Mouse (Mus musculus) NIH3T3 (cell line): ENCODE measurements around the gene Selenoi.

Experiments
- DNase-seq: peaks from one replicate; pipeline ENCODE4 v3.0.0-alpha.2; 2012; ENCODE audit warnings: low read depth

The Selenoi gene

DNA sequence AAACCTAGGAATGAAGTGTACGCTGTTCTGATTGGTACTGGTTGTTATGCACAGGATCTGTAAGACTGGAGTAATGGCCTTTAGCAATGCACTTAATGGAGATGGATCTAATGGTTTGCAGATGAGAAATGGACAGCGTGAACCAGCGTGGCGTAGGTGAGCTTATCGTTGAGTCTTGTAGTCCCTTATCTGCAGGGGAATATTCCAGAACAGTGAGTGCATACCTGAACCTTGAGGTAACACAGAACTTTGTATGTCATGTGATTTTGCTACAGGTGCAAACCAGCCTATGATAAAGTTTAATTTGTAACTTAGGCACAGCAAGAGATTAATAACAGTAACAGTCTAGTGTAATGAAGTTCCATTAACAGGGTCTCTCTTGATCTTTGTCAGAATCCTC lies 6.2 kb downstream of the Selenoi start:
- DNase-seq = no peak

DNA sequence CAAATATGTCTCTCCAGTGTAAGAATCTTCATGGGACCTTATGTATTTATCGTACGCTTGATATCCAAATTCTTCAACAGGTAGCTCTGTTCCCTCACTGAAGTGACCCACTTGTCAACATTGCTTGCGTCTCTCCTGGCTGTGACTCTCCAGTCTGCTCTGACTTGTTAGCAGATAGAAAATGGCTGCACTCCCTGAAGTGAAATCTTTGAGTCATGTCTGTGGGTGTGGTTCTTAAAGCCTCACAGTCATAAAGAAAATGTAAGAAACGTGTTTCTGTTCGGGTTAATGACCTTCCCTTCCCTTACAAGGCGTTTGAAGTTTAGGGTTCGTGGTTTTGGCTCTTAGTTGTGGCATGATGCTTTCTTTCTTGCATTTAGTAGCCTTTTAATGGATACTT lies 8.2 kb downstream of the Selenoi start:
- DNase-seq = peak; percentile 67

DNA sequence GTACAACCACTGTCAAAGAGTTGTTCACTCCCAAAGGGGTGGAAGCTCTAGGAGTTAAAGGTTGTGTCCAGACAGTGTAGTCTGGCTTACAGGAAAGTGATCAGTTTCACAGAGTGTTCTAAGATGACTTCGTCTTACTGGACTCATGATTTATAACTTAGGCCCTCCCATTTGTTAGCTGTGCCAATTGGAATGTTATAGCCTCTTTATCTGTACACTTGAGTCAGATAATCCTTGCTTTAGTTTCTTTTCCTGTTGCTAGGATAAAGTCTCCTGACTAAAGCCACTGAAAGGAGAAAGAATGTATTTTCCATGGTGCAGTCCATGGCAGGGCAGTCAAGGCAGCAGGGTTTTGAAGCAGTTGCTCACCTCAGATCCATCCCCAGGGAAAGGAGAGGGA lies 10.0 kb downstream of the Selenoi start:
- DNase-seq = peak; percentile 85

DNA sequence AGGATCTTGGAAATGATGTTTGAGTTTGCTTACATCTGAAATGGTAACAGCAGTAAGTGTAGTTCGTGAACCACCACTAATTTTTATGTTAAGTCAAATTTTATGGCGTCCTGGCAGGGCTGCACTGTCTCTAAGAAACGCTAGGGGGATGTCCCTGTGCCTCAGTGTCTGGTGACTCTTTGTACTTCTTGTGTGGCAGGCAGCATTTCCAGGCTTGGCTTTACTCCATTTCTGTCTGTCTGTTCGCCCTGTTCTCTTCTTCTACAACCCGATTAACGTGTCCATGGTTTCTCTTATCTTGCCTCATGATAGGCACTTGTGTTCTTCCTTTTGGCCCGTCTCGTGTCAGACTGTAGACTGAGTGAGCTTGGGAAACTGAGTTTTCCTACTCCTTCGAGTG lies 11.4 kb downstream of the Selenoi start:
- DNase-seq = no peak

DNA sequence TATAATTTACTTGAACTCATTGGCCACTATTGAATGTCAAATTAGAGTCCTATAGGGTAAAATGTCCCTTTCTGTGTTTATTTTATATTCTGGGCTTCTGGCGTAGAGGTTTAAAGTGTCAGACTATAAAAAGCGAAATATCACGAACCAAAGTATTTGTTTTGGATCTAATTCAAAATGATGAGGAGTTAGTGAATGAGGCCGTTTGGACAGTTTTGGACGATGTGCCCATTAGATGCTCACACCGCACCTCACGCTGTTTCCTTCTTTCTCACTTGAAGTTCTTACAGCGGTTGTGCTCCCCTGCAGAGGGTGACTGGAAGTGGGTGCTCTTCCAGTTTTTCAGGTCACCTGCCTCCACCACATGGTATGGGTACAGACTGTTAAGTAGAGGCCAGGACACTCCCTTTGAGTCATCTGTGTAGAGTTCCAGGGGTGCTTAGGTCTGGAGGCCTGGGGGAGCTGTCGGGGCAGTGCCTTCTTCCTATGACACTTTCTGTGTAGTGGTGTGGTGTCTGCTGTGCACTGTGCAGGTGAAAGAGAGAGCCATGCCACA lies 13.6 kb downstream of the Selenoi start:
- no peak for DNase-seq

DNA sequence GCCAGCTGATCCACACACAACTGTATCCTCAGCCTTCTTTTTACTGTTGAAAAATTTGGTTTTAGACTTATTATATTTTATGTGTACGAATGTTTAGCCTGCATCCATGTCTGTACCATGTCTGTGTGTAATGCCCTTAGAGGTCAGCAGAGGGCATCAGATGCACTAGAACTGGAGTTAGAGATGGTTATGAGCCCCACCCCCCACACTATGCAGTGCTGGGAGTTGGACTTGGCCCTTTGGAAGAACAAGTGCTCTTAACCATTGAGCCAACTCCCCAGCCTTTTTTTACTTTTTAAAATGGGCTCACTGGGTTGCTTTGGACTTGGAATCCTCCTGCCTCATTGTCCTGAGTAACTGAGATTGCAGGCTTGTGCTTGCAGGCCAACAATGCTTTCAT lies 15.3 kb downstream of the Selenoi start:
- DNase-seq = no peak

DNA sequence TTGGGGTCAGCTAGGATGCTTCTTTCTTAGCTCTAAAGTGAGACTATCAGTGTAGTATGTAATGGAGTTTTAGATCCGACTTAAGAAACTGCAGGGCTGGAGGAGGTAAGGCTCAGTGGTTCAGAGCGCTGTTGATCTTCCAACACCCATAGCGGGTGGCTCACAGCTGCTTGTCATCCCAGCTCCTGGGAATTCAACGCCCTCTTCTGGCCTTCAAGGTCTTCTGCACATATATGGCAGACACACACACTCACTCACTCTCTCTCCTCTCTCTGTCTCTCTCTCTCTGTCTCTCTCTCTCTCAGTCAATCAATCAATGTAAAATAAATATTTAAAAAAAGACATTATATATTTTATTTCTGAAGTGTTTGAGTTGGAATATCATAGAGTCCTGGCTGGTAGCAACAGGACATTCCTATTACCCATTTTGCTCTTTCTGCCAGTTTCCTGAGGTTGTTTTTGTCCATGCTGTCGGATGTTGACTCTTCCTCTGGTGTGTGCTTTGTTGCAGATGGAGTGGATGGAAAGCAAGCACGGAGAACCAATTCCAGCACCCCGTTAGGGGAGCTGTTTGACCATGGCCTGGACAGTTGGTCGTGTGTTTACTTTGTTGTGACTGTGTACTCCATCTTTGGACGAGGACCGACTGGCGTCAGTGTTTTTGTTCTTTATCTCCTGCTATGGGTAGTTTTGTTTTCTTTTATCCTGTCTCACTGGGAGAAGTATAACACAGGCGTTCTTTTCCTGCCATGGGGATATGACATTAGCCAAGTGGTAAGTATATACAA lies 23.4 kb downstream of the Selenoi start:
- no peak for DNase-seq

DNA sequence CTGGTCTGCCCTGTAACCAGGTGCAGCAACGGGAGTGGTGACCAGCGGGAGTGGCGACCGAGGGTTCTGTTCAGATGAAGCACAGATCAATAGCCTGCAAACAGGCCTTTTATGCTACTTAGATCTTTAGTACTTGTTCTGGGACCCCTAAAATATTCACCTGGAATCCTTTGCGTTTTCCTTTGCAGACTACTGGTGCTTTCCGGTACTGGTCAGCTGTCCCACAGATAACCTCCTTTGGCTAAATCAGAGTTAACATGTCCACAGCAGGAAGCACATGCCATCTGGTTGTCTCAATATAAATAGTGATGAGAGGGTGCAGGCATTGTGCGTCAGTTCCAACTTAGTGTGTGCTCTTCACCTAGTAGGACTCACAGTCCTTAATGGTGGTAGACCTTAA lies 26.4 kb downstream of the Selenoi start:
- no peak for DNase-seq

DNA sequence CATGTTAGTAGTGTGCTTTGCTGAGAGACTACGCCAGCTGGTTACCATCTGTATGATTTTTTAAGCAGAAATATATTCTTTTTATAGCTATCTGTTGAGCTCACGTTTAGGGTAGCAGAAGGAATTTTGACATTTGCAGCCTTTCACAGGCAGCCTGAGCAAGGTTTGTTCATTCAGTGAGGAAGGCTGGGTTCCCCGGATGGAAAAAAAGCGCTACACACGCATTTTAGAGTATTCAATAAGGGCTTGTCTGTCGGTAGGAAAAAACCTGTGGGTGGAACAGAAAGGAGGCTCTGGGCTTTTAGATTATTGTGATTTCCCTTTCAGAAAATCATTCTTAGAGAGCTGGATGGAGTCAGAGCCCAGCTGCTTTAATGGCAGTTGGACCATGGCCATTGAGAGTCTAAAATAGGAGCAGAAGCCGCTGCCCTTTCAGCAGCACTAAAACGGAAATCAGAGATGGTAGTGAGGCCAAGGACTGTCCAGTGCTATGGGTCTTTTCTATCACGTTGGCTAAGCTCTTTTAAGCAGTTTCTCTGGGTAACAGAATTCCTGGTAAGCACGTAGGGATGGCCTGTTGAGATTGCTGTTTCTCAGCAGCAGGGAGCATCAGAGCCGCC lies 38.3 kb downstream of the Selenoi start:
- no peak for DNase-seq

DNA sequence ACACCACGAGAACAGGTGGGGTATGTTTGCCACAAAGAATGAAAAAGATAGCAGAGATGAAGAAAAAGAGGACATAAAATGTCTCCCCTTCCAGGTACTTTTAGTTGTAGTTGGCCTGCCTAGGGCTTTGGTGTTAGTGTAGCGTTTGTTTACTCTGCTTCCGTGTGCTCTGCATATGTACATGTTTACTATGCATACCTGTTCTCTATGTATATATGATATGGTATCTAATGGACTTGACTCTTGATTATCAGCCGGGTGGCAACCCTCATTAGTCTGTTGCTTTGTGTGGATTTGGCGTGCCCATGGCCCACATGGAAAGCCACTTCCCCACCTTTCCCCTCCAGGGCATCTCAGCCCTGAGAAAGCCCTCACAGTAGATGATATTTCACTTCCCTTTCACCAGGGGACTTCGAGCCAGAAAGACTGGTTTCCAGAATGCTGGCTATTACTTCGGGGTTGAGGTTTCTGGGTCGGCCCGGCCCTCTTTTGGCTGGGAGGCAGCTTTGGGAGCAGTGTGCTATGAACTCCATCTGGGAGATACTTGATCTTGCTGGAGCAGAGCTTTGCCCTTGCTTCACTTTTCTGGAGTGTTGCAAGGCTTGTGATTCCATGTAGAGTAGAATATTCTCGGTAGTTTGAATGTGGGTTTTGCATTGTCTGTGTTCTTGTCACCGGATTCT lies 39.4 kb downstream of the Selenoi start:
- peak; percentile 63 for DNase-seq

DNA sequence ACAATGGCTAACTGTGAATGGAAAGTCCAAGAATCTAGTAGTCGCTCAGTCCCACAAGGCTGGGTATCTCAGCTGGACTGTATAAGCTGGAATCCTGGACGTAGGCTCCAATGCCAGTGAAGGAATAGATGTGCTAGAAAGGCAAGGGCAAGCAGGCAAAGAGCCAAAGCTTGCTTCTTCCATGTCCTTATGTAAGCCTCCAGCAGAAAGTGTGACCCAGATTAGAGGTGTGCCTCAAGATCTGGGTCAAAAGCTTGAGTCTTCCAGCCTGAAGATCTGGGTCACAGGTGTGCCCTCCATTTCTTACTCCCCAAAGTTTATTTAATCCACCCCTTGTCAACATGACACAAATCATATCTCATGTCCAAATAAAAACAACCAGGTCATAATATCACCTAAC lies 44.0 kb downstream of the Selenoi start:
- no peak for DNase-seq

DNA sequence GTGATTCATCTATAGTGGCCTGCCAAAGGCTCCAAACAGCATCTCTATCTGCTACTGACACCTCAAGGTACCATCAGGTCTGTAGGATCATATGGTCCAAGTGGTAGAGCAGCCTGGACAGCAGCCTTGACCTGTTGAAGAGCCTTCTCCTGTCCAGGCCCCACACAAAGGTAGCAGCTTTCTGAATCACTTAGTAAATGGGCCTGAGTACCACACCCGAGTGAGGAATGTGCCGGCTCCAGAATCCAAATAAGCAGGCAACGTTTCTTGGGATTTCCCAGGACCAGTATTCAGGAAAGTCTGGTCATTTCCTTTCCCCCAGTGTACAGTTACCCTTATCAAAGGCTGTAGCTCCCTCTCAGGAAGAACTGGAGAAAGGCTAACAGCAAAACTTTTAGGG lies 46.6 kb downstream of the Selenoi start:
- no peak for DNase-seq

DNA sequence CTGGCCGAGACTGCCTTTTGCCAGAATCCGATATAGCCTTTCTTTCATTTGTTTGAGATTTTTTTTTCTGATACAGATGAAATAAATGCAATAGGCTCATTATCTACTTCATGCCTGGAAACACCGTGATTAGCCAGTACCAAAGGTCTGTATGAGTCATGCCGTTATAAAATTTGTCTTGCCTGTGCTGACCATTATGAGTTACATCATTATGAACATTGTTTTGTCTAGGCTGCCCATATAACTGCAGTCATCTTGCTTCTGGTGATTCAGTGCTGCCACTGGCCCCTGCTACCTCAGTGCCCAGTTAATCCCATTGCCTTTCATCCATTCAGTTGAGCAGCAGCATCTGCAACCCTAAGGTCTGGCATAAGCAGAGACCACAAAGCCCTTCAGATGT lies 47.1 kb downstream of the Selenoi start:
- peak; percentile 22 for DNase-seq

DNA sequence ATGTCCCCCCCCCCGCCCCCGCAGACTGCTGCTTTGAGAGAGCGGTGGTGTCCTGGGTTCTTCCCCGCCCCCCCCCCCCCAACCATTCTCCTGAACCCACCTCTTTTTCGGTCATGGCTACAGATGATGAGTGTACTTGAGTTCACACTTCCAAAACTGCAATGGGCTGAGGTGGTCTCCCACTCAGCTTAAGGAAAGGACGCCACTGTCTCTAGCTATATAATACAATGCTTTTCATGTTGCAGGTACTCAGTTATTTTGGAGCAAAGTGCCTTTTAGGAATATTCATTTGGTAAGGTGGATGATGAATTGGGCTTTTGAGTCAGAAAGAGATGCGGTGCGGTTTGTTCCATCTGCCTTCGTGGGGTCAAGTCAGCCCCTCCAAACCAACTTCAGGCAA lies 48.5 kb downstream of the Selenoi start:
- no peak for DNase-seq

DNA sequence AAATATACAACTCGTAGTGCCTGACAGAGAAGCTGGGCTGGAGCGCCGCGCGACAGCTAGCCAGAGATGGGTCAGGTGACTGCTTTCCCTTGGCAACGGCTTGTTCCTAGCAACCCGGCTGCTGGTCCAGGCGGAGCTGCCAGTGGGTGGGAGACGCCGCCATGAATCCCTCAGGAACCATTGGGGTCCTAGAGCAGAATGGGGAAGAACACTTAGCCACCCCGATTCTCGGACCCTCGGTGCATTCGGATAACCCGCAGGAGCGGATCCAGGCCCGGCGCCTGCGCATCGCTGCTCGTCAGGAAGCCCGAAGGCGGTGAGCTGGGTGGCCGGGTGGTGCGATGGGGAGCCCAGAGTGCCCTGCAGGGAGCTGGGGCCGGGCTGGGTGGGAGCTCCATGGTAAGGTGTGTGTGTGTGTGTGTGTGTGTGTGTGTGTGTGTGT lies 48.9 kb downstream of the Selenoi start, which contains the start of gene Drc1:
Gene Drc1 (plus strand): TSS at position 98 of the 442 bp plus-strand sequence.
- DNase-seq = no peak

DNA sequence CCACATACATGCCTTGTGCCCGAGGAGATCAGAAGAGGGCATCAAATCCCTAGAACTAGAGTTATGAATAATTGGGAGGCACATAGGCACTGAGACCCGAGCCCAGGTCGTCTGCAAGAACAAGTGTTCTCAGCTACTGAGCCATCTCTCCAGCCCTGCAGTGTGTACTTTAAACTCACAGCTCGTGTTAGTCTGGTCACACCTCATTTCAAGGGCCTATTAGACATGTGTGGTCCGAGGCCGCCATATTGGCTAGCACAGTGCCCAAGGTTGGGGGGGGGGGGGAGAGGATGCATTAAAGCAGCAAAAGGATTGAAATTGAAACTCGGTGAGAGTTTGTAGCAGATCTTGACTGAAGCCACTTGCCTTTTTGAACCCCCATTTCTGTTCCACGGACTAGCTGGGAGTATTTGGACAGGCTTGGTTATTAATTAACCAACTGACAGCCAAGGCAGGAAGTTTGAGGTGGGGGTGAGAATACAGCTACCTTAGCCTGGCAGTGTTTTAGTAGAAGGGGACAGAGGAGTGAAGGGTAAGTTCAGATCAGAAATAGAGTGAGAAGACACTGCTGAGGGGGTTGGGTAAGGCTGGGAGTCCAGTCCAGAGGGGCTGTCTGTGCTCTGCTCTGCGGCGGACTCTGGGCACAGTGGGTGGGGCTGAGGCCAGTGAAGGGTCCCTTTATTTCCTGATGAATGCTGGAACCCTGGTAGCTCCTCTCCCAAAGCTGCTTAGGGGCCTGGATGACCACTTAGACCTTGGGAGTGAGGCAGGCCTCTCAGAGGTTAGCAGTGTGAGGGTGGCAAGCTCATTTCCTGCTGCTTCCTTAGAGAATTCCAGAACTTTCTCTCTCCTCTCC lies 53.8 kb downstream of the Selenoi start:
- no peak for DNase-seq

DNA sequence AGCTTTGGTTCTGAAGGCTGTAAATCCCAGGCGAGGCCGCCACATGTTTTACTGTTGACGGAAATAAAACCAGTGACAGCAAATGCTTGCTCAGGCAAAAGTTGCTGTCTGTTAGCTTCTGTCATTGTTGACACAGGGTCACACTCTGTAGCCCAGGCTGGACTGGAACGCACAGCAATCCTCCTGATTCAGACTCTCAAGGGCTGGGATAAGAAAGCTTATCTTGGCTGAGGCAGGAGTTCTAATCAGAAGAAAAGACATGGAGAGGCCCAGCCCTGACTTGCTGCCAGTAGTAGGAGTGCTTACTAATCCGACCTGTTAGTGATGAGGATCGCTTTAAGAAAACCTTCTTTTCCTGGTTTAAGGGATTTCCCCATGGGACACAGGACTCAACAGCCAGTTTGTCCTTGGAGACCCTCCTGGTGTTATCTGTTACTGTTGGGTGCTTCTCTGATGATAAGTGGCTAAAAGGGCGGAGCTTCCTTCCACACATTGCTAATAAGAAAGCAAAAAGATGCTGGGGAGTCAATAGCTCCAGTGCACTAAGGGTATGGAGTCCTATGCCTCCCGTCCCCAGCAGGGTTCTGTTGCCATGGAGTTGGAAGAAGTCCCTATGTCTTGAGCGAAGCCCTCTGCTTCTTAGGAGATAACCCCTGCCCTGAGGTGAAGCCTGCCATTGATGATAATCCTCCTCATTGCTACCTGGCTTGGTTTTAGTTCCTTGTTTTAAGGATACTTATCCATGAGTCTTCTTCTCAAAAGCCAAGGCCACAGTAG lies 54.9 kb downstream of the Selenoi start:
- no peak for DNase-seq
